Mouse (Mus musculus): ENCODE results near the gene Depdc1b.

Depdc1b gene

DNA sequence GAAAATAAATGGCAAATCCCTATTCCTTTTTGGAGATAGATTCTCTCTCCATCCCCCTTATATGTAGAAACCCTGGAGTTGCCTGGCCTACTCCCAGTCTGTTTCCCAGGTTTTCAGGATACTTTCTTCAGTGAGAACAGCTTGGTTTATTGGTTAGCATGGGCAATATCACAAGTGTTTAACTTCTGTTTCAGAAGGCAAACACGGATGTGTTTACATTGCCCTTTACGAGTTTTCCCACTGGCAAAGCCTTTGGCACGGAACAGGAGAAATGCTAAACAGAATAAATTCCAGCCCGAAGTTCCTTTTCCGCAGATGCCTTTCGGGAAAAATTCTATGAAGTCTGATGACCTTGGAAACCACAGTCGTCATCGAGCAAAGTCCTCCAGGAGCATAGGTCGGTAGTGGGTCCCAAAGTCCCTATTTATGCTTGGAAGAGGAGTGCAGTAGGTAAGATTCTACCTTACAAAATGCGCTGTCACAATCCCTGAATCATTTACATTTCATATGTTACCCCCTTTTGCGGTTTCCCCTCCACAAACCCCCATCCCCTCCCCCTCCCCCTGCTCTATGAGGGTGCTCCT is 132.3 kb downstream of the Depdc1b start:
- DNase-seq, result no peak

DNA sequence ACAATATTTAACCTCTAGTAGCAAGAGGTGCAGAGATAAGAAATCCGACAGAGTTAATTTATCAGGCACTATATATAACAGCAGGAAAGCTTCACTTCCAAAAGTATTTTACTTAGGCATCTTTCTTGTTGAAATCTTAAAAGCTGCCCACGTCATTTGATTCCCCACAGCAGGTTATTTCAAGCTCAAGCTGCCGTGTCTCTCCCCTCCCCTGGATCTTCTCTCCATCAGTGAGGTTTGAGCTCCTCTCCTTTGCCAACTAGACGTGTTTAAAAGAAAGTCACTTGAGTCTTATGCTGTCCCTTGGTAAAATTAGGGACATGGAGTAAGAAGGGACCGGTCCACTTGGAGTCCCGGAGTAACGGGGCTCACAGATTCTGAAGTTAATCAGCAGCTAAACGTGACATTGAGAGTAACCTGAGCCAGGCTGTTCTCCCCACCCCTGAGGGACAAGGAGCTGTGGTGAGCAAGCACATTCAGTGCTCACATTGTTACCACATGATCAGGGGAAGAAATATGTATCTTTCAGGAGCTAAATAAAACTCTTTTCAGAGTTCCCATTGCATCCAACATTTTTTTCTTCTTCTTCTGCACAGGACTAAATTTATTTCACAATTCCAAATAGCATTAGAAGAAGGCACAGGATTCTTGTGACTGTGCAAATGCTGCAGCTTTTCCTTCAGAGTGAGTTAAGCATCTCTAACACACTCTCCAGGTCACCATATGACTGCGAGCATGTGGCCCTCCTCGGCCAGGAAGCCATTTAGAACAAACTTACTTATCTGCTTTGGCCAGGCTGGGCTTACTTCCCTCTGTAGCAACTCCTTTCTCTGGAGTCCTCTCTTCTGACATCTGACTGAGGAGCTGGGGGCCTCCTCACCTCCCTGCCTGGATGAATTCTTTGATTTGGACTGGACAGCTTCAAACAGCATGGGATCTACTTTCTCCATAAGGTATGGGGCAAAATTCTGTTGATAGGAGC is 133.3 kb downstream of the Depdc1b start, which contains the start of gene Pde4d:
TSS of gene Pde4d (plus strand) at position 833 of the 982 bp plus-strand sequence.
- no peak for DNase-seq

DNA sequence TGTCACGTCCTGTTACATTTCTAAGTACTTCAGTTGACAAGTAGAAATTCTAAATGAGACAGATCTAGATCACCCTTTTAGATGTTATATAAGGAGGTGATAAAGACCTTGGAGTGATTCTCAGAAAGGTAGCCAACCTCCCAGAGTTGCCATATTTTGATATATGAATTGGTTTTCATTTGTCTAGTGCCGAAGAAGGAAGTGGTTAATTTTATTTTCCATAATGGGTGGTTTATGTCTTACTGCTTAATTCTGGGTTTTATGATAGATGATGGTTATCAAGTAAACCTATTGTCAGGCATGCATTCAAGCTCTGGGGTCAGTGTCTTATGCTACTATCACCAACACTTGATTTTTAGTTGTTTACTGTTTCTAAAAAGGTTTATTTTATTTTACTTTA is 135.0 kb downstream of the Depdc1b start:
- no peak for DNase-seq

DNA sequence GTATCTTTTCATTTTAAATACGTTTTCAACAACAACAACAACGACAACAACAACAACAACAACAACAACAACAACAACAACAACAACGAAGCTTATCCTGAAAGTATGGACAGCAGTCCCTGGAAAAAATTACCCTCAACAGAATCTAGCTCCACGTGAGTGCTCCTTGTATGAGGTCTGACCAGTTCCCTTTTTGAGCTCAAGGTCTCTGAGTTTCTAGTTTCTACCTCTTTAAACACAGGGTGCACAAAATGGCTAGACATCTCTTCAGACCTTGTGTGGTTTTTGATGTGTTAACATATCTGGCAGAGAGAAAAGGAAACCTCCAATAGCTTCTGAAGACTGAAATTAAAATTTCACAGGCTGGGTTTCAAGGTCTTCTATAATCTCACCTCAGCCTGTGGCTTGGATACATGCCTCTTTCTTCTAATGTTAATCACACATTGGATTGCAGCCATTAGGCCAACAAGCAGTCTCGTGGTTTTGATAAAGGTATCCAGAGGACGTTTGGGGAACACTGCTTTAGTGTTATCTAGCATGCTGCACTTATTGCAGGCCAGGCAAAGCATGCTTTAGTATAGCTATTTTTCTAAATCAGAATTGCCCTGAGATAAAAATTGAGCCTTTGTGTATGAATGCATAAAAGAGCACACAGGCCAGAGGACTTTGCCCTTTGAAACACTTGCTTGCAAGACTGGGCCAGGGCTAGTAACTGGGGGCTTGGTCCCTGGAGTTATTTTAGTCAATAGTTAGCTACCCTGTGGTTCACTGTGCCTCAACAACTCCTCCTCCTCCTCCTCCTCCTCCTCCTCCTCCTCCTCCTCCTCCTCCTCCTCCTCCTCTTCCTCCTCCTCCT is 137.2 kb downstream of the Depdc1b start:
- no peak for DNase-seq

Measured in thymus, adult 18-20 months (tissue).